Mouse (Mus musculus) liver, embryonic 13.5 days (tissue): ENCODE results near the gene Rcan3. TPM values are rescaled to one million over a fixed set of nuclear protein-coding genes. Genes with fewer than 3 reads are reported as not detected.

Experiments
- microRNA counts: library from miRNA; unstranded; fragments of <30 nt; microRNA quantifications from one replicate; lab custom pipeline; 2016
- microRNA-seq: library from miRNA; unstranded; fragments of <30 nt; microRNA quantifications from one replicate; pipeline ENCODE4, GENCODE M21; 2016
- polyA plus RNA-seq: library from polyadenylated mRNA; unstranded; fragments of >200 nt; fragmentation: Nextera tagmentation; extraction: Ambion mirVana; gene quantifications from 2 replicates; pipeline ENCODE4 v1.2.1, GENCODE M21; 2015

Gene Rcan3
- polyA plus RNA-seq, 1 experiment from 2014 or later, result 4.2 TPM

MicroRNAs encoded within 50 kb of the gene (microRNA counts, 519-probe panel; counts per million panel counts)
- 114 counts per million for microRNA mmu-miR-700 (lab: Ali Mortazavi, UCI)

Small RNAs within 50 kb of the gene (microRNA-seq; reads per million reads assigned to microRNA genes)
- 271 reads per million, percentile 62 among the genes with 10 or more reads in this experiment for gene Mir700

Other genes starting within 250 kb of the Rcan3 start
- gene Clic4, start 161.0 kb downstream of the Rcan3 start, polyA plus RNA-seq, result 109 and 131 TPM in 2 replicates
- 159 and 203 TPM in 2 replicates for gene Srrm1, start 80.5 kb downstream of the Rcan3 start, polyA plus RNA-seq
- gene Ncmap, start 35.6 kb downstream of the Rcan3 start, polyA plus RNA-seq, result 0.16 and 0.22 TPM in 2 replicates
- not detected in 2 replicates for gene Stpg1, start 60.9 kb upstream of the Rcan3 start, polyA plus RNA-seq
- gene Nipal3, start 61.2 kb upstream of the Rcan3 start, polyA plus RNA-seq, result 2.7 and 3.2 TPM in 2 replicates
- 0.30 and 0.45 TPM in 2 replicates for gene Grhl3, start 139.8 kb upstream of the Rcan3 start, polyA plus RNA-seq